Mouse (Mus musculus) thymus, adult 18-20 months (tissue): Measurements from ENCODE around the gene Poldip3.
A peak's percentile ranks its signal among the peaks of the same experiment; 100 is the strongest.

Source experiments
- DNase-seq, 2 experiments: peaks; one replicate each; pipeline ENCODE4 v3.0.0; 2022; ENCODE audit warnings: mixed read lengths in 2 of 2

Poldip3 gene

DNA sequence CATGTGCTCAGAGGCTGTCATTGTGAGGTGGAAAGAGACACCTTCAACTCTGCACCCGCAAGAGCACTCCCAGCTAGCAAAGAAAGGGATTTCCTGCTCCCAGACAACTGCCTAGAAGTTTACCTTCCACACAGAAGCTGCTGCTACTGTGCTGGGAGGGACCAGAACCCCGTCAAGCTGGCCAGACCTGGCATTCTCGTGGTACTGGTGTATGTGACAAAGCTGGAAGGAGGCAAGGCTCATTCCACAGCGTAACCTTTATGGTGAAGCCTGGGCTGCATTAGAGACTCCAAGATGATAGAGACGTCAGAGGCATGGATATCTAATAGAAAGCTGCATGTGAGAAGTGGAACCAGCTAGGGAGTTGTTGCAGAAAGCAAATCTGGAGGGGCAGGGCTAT lies 24.6 kb downstream of the Poldip3 start:
- no peak for DNase-seq

DNA sequence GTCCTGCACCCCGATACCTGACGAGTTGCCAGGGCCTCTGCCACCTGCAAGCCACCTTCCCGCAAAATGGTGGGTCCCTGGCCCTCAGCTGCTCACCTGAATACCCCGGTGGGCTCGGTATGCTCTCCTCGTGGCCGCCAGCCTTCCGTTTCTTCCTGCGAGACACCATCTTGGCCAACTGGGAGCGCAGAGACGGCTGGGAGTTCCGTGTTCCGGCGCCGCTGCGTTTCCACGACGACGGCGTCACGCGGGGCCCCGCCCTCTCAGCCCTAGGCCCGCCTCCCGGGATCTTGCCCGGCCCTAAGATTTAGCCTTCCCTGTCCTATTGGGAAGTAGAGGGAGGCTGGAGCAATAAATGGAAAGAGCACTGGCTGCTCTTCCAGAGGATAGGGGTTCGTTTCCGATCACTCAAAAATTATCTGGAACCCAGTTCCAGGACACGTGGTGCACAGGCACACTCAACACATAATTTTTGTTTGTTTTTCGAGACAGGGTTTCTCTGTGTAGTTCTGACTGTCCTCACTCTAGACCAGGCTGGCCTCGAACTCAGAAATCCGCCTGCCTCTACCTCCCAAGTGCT lies 26.5 kb downstream of the Poldip3 start, which contains the start of gene Rrp7a:
Gene Rrp7a, minus strand, starts transcription at position 236 of the 580 bp plus-strand sequence.
- peak; percentile 77 to 78 for DNase-seq

DNA sequence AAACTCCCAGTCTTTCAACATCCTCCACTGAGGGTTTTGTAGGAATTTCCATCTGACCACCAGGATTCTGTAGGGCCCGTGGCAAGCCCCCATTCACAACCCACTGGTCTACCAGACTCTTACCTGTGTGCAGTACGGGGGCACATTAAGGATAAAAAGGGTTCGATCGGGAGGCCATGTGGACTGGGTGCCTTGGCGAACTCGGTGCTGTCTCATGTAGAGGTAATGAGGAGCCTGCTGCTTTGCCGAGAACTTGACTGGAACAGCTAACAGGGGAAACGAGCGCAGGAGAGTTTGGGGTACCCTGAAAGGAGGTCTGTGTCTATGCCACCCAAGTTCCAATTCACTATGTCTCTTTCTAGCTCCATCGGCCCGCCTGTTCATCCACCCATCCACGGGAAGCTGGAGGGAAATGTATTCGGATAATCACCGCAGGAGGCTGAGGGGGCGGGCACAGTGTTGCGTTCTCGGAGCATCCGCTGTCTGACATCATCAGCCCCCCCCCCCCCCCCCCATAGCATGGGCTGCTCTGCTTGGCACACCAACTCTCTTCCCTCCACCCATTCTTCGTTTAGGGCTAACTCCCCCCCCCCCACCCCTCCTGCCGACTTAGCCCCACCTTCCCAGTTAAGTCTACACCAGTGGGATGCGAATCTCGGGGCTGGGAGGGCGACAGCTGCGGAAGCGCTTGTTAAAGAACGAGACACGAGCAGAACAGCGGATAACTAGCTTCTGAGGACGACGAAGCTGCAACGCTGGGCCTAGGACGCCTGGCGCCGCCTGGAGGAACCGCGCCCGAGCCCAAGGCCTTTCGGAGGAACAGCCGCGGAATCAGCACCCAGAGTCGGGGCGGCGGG lies 27.2 kb downstream of the Poldip3 start:
- DNase-seq: peak; percentile 42 to 45

DNA sequence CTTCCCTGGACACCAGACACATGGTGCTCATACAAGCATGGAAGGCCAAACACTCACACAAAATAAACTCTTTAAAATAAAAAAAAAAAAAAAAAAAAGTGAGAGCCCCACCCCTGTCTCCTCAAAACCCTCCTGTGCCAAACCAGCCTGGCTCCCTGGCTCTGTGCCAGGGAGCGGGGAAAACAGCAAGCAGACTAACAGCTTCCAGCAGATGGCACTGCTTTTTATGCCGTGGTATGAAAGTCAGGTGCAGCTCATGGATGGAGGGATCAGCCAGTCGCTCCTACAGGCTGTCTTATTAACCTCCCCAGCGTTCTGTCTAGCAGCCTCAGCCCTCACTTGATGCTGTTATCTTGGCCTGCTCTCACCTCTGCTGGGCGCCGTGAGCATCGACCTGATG lies 30.8 kb downstream of the Poldip3 start:
- no peak for DNase-seq

DNA sequence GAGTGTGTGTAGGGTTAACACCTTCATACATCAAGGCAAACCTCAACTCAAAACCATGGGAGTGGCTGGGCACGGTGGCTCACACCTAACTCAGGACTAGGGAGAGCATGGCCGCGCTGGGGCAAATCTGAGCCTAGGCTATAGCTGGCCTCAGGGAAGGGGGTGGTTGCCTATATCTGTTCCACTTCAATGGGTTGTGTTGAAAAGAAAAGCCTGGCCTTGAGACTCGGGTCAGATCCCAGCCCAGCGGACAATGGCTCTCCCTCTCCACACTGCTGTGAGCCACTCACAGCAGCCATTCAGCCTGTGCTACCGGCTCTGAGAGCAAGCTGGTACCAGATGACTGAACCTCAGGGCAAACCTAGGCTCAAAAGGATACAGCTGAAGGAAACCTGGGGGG lies 34.1 kb downstream of the Poldip3 start:
- DNase-seq: no peak

DNA sequence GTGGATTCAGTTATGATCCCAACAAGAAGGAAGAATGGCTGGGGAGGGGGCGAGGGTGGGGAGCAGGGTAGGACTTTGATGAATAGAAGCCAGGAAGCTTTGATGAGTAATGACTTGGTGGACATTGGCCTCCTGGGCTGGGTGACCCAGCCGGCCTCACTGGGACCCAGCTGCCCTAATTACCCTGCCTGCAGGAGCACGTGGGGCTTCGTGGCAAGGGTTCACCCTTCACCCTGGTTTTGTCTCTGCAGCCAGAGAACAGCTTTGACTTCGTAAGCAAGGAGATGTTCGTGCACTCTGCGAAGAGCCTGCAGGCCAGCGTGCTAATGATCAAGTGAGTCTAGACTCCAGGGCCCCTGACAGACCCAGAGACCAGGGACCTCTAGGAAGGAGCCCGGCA lies 35.1 kb downstream of the Poldip3 start:
- no peak for DNase-seq

DNA sequence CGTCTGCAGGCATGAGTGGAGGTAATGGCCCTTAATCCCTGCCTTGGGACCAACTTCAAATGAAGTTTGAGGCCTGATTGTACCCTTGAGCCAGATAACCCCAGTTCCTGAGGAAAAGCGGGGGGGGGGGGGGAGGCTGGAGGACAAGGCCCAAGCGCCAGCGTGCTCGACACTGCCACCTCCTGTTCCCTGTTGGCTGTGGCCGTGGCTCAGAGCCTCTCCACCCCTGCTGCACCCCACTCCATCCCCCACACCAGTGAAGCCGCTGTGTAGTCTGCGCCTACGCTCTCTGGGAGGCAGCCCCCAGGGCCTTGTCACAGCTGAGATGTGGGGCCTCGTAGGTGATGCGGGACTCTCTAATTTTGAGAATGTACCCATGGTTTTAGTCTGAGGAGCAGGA lies 36.3 kb downstream of the Poldip3 start:
- DNase-seq: peak in 1 of 2 experiments; percentile 29

DNA sequence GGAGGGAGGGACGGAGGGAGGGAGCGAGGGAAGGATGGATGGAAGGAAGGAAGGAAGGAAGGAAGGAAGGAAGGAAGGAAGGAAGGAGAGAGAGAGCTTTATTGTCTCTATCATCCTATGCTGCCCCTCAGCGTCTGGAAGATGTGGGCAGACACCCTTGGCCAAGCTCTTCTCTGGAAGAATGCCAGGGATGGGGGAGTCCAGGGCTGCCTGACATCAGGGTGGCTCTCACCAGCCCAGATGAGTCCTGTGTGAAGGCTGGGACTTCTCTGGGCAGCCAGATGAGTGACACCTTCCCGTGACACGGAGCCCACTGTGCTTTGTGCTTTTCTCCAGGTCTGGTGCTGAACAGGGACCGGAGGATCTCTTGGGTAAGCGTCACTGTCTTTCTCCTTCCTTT lies 37.3 kb downstream of the Poldip3 start:
- DNase-seq: no peak

DNA sequence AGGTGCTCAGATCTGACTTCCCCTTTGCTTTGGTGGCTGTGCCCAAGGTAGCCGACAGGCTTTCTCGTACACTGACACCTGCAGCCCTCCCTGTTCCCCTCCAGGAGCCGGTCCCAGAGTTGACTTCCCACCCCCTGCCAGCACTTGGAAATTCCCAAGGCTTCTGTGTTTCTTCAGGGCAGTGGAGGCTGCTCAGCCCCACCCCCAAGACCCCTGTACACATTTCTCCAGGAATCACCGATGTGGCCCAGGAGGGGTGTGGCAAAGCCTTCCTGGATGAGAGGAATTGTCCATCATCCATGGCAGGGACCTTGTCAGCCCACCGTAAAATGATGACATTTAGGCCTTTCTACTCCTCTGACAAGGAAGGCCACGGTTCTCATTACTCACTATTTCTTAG lies 37.9 kb downstream of the Poldip3 start:
- DNase-seq: no peak

DNA sequence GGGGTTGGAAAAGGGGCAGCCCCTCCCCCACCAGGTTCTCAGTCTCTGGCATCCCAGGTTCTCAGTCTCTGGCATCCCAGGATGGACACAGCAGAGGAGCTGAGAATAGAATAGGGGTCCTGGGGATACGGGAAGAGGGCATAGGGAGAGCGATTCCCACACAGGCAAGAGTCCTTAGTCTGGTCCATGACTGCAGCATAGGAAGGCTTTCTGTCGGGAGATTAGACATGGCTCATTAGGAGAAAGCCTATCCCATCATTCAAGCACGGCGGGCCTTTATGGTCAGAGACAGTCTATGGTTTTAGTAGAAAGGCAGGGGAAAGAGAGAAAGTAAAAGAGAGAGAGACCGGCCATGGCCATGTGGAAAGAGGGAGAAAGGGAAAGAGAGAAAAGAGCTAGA lies 41.4 kb downstream of the Poldip3 start:
- DNase-seq: no peak

DNA sequence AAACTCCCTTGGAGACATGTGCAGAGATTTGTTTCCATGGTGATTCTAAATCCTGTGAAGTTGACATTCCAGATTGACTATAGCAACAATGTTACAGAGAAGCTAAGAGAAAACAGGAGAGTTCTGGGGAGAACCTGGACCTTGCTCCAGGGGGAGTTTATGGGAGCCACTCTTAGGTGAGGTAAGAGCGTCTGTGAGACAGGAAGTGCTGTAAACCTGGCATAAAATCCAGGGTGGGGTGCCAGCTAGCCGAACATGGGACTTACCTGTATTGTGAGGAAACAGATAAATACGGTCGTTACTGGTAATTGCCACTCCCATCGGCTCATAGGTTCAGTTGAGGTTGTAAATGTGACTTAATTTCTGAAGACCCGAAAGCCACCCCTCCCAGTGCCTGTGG lies 42.8 kb downstream of the Poldip3 start:
- DNase-seq: no peak

DNA sequence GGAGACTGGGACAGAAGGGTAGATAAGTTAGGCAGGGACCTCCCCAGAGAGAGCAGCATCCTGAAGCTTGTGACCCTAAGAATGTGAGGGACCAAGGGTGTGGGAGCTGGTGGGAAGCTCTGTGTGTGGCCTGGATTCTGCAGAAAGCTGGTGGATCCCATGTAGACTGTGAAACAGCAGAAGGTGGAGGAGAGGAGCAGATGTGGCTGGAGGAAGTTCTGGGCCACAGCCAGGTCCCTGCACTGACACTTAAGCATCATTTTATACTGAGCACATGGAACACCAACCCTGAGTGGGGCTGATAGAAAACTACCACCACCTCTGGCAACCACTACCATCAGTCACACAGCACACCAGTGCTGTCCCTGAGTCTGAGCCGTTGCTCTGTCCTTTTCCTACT lies 46.1 kb downstream of the Poldip3 start:
- DNase-seq: no peak

DNA sequence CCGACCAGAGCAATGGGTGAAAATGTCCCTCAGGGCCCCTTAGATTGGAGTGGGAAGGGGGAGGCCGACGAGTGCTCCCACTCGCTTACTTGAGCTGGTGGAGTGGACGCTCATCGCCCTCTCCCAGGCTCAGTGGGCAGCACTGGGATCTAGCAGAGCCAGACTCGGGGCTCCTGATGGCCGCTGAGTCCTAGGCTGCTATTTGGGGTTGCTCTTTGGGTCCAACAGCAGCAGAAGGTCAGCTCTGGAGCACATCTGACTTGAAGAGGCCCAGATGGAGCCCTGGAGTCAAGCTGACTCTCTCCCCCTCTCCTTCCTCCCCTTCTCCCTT lies 48.9 kb downstream of the Poldip3 start:
- no peak for DNase-seq

DNA sequence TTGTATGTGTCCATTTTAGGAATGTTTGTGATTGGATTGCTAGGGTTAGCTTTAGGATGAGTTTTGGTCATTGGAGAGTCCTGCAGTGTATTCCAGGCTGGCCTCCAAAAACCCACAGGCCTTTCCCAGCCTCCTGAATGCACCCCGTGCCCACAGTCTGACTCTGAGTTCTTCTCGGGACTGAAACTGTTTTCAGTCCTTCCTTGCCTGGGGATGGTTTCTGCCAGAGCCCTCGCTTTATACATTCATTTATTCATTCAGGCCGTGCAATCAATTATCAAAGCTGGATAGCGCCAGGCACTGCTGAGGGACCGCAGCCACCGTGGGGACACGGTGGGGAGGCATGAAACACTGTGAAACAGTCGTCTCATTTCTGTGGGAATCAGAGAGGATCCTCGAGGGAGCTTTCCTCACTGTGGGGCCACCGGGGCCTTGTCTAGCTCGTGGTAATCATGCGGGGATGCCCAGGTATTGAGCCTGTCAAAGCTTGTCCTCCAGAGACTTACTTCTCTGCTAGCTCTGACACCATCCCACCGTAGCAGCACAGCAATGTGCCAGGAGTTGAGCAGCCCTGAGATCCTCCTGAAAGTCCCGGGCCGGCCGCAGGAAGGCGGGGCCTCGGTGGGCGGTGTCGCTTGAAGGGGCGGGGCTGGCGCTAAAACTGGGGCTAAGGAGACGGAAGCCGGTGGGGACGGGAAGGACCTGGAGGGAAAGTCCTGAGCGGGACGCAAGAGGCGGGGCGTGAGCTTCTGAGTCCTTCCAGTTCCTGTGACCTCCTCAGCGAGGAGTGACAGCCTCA lies 49.5 kb downstream of the Poldip3 start:
- peak; percentile 93 for DNase-seq

DNA sequence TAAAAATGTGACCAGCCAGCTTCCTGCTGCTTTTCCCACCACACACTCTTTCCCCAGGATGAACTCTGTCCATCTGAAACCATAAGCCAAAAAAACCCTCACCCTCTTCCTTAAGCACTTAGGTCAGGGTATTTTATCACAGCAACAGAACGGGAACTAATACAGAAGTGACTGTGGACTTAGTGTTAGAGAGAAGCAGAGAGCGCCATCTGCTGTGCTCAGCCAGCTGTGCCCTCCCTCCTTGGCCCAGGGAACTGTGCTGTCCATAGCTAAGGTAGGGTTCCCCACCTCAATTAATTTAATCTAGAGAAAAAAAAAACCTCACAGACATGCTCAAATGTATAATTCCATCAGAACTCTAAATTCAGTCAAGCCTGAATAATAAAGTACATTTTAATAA lies 53.2 kb downstream of the Poldip3 start:
- no peak for DNase-seq

DNA sequence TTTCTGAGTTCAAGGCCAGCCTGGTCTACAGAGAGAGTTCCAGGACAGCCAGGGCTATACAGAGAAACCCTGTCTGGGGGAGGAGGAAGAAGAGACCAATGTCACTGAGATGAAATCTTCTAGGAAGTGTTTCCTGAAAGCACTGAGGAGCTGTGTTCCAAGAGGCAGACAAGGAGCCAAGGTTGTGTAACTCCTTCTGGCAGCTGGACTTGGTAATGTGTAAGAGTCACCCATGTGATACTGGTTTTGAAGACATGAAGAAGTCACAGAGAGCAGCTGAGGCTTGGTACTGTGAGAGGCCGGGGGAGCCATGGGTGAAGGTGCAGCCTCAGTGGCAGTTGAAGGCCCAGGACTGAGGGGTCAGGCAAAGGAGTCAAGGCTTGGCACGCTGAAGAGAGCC lies 55.5 kb downstream of the Poldip3 start:
- DNase-seq: no peak

DNA sequence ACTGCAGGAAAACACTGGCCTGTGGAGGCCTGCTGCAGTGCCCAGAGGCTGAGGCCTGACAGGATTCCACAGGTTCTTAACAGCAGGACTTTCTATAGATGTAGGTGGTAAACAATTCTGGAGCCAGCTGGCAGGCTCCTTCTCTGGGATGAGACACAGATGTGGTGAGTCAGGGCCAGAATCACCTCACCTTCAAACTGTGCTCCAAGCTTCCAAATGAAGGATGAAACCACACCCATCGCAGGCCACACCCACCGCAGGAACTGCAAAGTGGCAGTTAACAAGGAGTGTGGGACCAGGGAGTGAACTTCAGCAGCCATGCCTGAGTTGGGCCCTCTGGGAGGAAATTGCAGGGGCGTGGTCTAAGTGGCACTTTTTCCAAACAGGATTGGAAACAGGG lies 58.3 kb downstream of the Poldip3 start:
- no peak for DNase-seq

DNA sequence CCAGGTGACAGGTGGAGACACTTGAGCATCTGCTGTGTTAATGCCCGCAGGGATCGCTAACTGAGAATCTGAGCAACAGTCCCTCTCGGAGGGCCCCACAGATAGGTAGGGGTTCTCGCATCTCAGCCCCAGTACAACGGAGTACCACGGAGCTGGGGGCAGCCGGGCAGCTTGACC lies 59.9 kb downstream of the Poldip3 start, which contains the start of gene Serhl:
Gene Serhl, plus strand, starts transcription at position 78 of the 177 bp plus-strand sequence.
- DNase-seq: no peak

DNA sequence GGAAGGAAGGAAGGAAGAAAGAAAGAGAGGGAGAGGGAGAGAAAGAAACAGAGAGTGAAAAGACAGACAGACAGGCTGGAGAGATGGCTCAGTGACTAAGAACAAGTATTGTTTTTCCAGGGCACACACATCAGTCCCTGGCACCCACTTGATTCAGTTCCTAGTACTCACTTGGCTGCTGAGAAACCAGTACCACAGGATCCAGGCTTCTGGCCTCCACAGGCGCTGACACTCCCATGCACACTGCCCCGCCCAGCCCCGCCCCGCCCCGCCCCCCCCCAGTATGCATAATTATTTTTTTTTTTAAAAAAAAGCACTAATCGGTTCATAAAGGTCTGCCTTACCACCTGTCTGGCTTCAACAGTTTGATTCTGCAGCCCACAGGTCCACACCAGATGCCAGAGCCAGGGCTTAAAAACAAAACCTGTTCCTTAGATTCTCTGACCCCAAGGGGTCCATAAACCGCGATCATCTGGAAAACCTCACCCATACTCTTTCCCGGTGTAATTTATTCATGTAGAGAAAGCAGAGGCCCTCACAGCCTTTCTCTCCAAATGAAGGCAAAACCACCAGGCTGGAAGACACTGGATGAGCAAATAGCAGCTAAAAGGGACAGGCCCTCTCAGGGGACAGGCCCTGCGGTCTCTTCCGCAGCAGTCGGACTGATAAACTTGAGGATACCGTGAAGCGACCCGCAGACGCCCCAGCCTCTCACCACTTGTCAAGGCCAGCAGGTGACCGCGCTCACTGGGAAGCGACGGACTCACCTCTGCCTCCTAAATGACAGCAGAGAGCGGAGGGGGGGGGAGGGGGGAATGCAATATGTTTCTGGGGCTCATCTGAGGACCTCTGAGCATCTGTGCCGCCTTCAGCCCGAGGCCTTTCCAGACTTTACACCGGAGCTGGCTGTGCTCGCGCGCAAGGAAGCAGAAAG lies 60.4 kb downstream of the Poldip3 start:
- DNase-seq: no peak

DNA sequence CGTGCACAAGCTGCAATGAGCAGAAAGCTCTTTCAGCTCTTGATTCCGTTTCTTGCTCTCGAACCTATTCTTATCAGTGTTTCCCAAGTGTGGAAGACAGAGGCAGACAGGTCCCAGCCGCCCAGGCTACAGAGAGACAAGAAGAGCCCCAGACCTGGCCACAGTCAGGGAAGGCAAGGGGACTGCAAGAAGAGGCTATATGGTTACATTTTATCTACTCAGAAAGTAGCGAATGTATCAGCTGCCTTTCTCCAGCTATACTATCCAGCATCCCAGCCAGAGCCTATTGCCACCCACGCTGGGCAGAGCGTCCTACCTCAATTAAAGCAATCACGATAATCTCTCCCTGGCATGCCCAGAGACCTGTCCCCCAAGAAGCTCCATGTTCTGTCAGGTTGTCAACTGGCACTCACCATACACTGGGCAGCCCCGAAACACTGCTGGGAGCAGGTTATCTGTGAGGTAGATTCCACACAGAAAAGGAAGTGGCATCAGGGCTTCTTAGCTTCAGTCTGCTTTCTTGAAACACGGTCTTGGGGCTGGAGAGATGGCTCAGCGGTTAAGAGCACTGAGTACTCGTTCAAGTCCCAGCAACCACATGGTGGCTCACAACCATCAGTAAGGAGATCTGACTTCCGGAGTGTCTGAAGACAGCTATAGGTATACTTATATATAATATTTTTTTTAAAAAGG lies 62.4 kb downstream of the Poldip3 start:
- DNase-seq: no peak

DNA sequence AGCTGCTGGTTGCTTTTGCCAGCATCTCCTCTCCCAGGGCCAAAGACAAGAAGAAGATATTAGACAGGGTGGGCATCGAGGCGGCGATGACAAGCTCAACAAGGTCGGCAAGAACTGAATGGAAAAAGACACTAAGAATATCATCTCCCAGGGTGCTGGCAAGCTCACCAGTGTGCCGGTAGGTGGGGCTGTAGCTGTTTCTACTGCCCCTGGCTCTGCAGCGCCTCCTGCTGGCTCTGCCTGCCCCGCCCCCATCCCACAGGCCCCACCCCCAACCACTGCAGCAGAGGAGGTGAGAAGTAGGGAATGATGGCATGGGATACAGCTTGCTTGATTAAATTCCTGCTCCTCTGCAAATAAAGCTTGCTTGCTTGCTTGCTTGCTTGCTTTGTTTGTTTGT lies 63.3 kb downstream of the Poldip3 start:
- DNase-seq: peak in 1 of 2 experiments; percentile 28

DNA sequence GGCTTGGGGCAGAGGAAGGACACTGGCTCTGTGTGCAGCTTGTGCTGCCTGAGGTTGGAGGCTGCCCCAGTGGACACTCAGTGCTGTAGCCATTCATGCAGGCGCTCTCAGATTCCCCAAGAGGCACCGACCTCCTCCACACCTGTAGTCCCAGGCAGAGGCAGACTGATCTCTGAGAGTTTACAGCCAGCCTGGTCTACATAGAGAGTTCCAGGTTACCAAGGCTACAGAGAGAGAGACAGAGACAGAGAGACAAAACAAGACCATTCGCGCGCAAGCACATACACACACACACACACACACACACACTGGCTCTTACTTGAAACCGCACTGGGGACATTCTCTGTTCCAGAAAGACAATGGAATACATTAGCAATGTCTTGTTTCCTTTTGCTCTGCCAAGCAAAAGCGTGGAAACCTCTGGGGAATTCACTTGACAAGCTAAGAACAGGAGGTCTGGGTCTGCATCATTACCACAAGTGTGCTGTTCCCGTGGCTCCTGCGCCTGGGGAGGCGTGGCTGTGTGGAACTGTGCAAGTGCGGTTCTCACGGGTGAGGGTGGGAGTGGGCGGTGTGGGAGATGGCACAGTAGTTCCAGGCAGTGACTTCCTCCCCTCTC lies 65.1 kb downstream of the Poldip3 start:
- peak in 1 of 2 experiments; percentile 21 for DNase-seq
